Mouse (Mus musculus): ENCODE results near the gene Etv1. TPM values are rescaled to one million over a fixed set of nuclear protein-coding genes. Genes with fewer than 3 reads are reported as not detected.
A peak's percentile ranks its signal among the peaks of the same experiment; 100 is the strongest.

Etv1 gene
- polyA plus RNA-seq, 2 experiments: 0.16 to 0.88 TPM

- DNase-seq (ENCODE audit: low read depth in 3 of 3, low spot score in 3 of 3) (no peak), ATAC-seq (ENCODE audit: insufficient read depth) (no peak)
- Histone ChIP-seq H3K4me2 (ENCODE audit: low read depth) (peak overlapping the region; percentile 75), H3K9me3 (ENCODE audit: control insufficient read depth, low read length) (no peaks in the 10 kb centered on the region), H3K9ac (replicated peaks) (no peak overlapping the region), H3K4me3 (ENCODE audit: insufficient read depth in 1 of 2, low read depth in 2 of 2, low read length in 2 of 2) (peak overlapping the region in 1 of 2 experiments; percentile 54; a peak in 2 of 4 replicates), H3K4me1 (replicated peaks; ENCODE audit: control insufficient read depth in 2 of 2, insufficient read depth in 2 of 2, low read length in 1 of 2) (peaks cover 0 to 4% of the 10 kb centered on the region in 2 experiments; a peak in 1 of 4 replicates), H3K36me3 (replicated peaks; ENCODE audit: control insufficient read depth, insufficient read depth, low read depth) (no peaks in the 10 kb centered on the region), H3K27me3 (ENCODE audit: control insufficient read depth, insufficient read depth, low read length) (no peaks in the 10 kb centered on the region), H3K27ac (no peak overlapping the region)
- no peak for TF ChIP-seq CTCF (IDR thresholded peaks at IDR 0.05; ENCODE audit: low read depth)
- TF ChIP-seq EP300 (IDR thresholded peaks at IDR 0.05; ENCODE audit: low read depth): no peak
- WGBS (ENCODE audit: insufficient replicate concordance): 4% methylated on average over 6 of the region's 6 CpGs
These were observed 1.3 kb upstream of the Etv1 start for GRCm38 (mm10) chr12:38777957-38778298.

- WGBS (ENCODE audit: insufficient replicate concordance): under 1% methylated on average over 36 of the region's 37 CpGs
- TF ChIP-seq CTCF (IDR thresholded peaks at IDR 0.05; ENCODE audit: low read depth): no peak
- no peak for TF ChIP-seq EP300 (IDR thresholded peaks at IDR 0.05; ENCODE audit: low read depth)
- Histone ChIP-seq H3K9me3 (ENCODE audit: control insufficient read depth, low read length) (no peaks in the 10 kb centered on the region), H3K4me3 (ENCODE audit: insufficient read depth in 1 of 2, low read depth in 2 of 2, low read length in 2 of 2) (peak overlapping the region; percentile 48 to 54), H3K4me1 (replicated peaks; ENCODE audit: control insufficient read depth in 2 of 2, insufficient read depth in 2 of 2, low read length in 1 of 2) (peaks cover 0 to 4% of the 10 kb centered on the region in 2 experiments; a peak in 1 of 4 replicates), H3K9ac (replicated peaks) (no peak overlapping the region), H3K4me2 (ENCODE audit: low read depth) (peak overlapping the region; percentile 75), H3K27ac (no peak overlapping the region), H3K36me3 (replicated peaks; ENCODE audit: control insufficient read depth, insufficient read depth, low read depth) (no peaks in the 10 kb centered on the region), H3K27me3 (ENCODE audit: control insufficient read depth, insufficient read depth, low read length) (no peaks in the 10 kb centered on the region)
- DNase-seq (ENCODE audit: low read depth in 3 of 3, low spot score in 3 of 3) (peak; percentile 20 to 30 (median 26)), ATAC-seq (ENCODE audit: insufficient read depth) (peak; percentile 79)
These were observed 693 bp upstream of the Etv1 start for GRCm38 (mm10) chr12:38778299-38779075.

GRCm38 (mm10) chr12:38780006-38780954 lies 1.1 kb downstream of the Etv1 start:
- no peaks in the 10 kb centered on the region for H3K36me3 ChIP-seq (replicated peaks; ENCODE audit: control insufficient read depth, insufficient read depth, low read depth)
- ATAC-seq (ENCODE audit: insufficient read depth) (no peak), DNase-seq (ENCODE audit: low read depth in 3 of 3, low spot score in 3 of 3) (peak in 1 of 3 experiments; percentile 4)
- peak overlapping the region; percentile 75 for H3K4me2 ChIP-seq (ENCODE audit: low read depth)
- peak overlapping the region; percentile 54 to 68 for H3K4me3 ChIP-seq (ENCODE audit: insufficient read depth in 1 of 2, low read depth in 2 of 2, low read length in 2 of 2)
- H3K9ac ChIP-seq (replicated peaks): no peak overlapping the region
- no peak for TF ChIP-seq CTCF (IDR thresholded peaks at IDR 0.05; ENCODE audit: low read depth)
- TF ChIP-seq EP300 (IDR thresholded peaks at IDR 0.05; ENCODE audit: low read depth): no peak
- H3K27me3 ChIP-seq (ENCODE audit: control insufficient read depth, insufficient read depth, low read length): no peaks in the 10 kb centered on the region
- peaks cover 0 to 4% of the 10 kb centered on the region in 2 experiments; a peak in 1 of 4 replicates for H3K4me1 ChIP-seq (replicated peaks; ENCODE audit: control insufficient read depth in 2 of 2, insufficient read depth in 2 of 2, low read length in 1 of 2)
- WGBS (ENCODE audit: insufficient replicate concordance): under 1% methylated on average over 33 of the region's 33 CpGs
- H3K9me3 ChIP-seq (ENCODE audit: control insufficient read depth, low read length): no peaks in the 10 kb centered on the region
- H3K27ac ChIP-seq: no peak overlapping the region

GRCm38 (mm10) chr12:38780955-38781304 lies 1.8 kb downstream of the Etv1 start:
- 2% methylated on average over 11 of the region's 11 CpGs for WGBS (ENCODE audit: insufficient replicate concordance)
- TF ChIP-seq EP300 (IDR thresholded peaks at IDR 0.05; ENCODE audit: low read depth) (no peak), CTCF (IDR thresholded peaks at IDR 0.05; ENCODE audit: low read depth) (no peak)
- Histone ChIP-seq H3K9ac (replicated peaks) (no peak overlapping the region), H3K27ac (no peak overlapping the region), H3K9me3 (ENCODE audit: control insufficient read depth, low read length) (no peaks in the 10 kb centered on the region), H3K36me3 (replicated peaks; ENCODE audit: control insufficient read depth, insufficient read depth, low read depth) (no peaks in the 10 kb centered on the region), H3K27me3 (ENCODE audit: control insufficient read depth, insufficient read depth, low read length) (no peaks in the 10 kb centered on the region), H3K4me1 (replicated peaks; ENCODE audit: control insufficient read depth in 2 of 2, insufficient read depth in 2 of 2, low read length in 1 of 2) (peaks cover 0 to 4% of the 10 kb centered on the region in 2 experiments; a peak in 1 of 4 replicates), H3K4me3 (ENCODE audit: insufficient read depth in 1 of 2, low read depth in 2 of 2, low read length in 2 of 2) (peak overlapping the region; percentile 13 to 54), H3K4me2 (ENCODE audit: low read depth) (peak overlapping the region; percentile 75)
- ATAC-seq (ENCODE audit: insufficient read depth) (no peak), DNase-seq (ENCODE audit: low read depth in 3 of 3, low spot score in 3 of 3) (no peak)

DNA sequence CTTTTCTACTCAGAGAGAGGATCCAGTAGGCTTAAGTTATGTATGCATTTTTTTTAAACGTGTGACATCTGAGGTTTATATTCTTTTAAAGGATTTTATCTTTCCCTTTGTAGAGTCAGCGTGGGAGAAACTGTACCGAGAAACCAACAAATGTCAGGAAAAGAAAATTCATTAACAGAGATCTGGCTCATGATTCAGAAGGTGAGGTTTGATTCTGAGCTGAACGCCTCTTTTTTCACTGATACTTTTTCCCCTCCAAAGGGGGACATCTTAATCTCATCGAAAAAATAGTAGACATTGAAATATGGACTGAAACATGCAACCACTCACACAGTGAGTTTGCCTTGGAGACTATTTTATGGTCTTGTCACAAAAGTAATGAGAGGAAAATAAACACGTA lies 2.5 kb downstream of the Etv1 start:
- Histone ChIP-seq H3K9me3 (ENCODE audit: control insufficient read depth, low read length) (no peaks in the 10 kb centered on the region), H3K9ac (replicated peaks) (no peak overlapping the region), H3K27ac (no peak overlapping the region), H3K4me2 (ENCODE audit: low read depth) (no peak overlapping the region), H3K4me1 (replicated peaks; ENCODE audit: control insufficient read depth in 2 of 2, insufficient read depth in 2 of 2, low read length in 1 of 2) (peaks cover 0 to 4% of the 10 kb centered on the region in 2 experiments; a peak in 1 of 4 replicates), H3K36me3 (replicated peaks; ENCODE audit: control insufficient read depth, insufficient read depth, low read depth) (no peaks in the 10 kb centered on the region), H3K27me3 (ENCODE audit: control insufficient read depth, insufficient read depth, low read length) (no peaks in the 10 kb centered on the region), H3K4me3 (ENCODE audit: insufficient read depth in 1 of 2, low read depth in 2 of 2, low read length in 2 of 2) (no peak overlapping the region)
- whole genome bisulfite sequencing (ENCODE audit: insufficient replicate concordance): 39% methylated on average over 6 of the region's 6 CpGs
- ATAC-seq (ENCODE audit: insufficient read depth): no peak
- DNase-seq (ENCODE audit: low read depth in 3 of 3, low spot score in 3 of 3): no peak
- TF ChIP-seq CTCF (IDR thresholded peaks at IDR 0.05; ENCODE audit: low read depth) (no peak), EP300 (IDR thresholded peaks at IDR 0.05; ENCODE audit: low read depth) (no peak)
